In the genomic region with DNA sequence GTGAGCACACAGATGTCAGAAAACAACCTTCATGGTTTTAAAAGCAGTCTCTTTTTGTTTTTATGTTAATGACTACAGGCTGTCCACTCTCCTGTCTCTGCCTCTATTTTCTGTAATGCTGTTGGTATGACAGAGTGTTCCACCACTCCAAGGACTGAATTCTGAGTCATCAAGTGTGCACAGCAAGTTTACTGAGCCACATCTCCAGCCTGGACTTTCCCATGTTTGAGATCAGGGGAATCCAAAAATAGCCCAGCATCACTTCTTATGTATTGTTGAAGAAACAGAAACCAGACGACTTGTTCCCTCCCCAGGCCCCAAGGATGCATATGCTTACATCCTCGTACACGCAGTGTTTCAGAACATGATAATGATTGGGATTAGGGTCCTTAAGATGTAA, we compare ENCODE assay signal across 16 mouse cellular contexts.
DNase-seq lines count a peak whose midpoint lies in the region.
"Had no signal": no experiment of that assay in that cellular context is flagged by ENCODE, and none has a peak within 500 bp of the region (broad histone marks: within the 10 kb centered on the region; RNA-seq: fewer than 3 reads in every experiment).

No protein-coding gene starts in this region.

- DNase-seq in adrenal gland, adult 2 months: peak; percentile 23
- DNase-seq in adrenal gland, adult 8-10 months: no peak
- DNase-seq in 3T3-L1 (ENCODE audit: low read depth, low spot score): peak; percentile 54
- DNase-seq in NIH3T3 (ENCODE audit: low read depth): peak; percentile 16
- no peak for DNase-seq in neural tube, embryonic 10.5 days (ENCODE audit: extremely low spot score, low spot score)
- no peak for DNase-seq in left cerebral cortex, adult 11 months (ENCODE audit: low spot score)
- DNase-seq: cerebellum, adult 11-12 months; cerebellum, adult 8-10 months; cerebellum, postnatal 10 days; cerebellum, postnatal 36 days; embryo, embryonic 11 days; gastrocnemius, postnatal 25 days; heart, adult 2 months; heart, postnatal 14 days; heart, postnatal 4 days; kidney, adult 2 months had no signal

Comparison
In these comparisons a context has a peak if more than half of its experiments do, and no peak if none do; other contexts are left out.
1. DNase-seq: peak in adrenal gland, adult 2 months (single experiment), 3T3-L1 (single experiment) and NIH3T3 (single experiment); none in adrenal gland, adult 8-10 months (single experiment), neural tube, embryonic 10.5 days (single experiment) and left cerebral cortex, adult 11 months (single experiment).